Mouse (Mus musculus): ENCODE measurements around the gene Tmem37. TPM values are rescaled to one million over a fixed set of nuclear protein-coding genes. Genes with fewer than 3 reads are reported as not detected.
A peak's percentile ranks its signal among the peaks of the same experiment; 100 is the strongest.
"Not testable (repeated sequence)": the region's sequence is repeated elsewhere in the genome, so short reads cannot be mapped to it uniquely, and the experiment has no call there.

The Tmem37 gene
- polyA plus RNA-seq, 1 experiment from 2014 or later, result 7.4 TPM

- Histone ChIP-seq H3K4me2 (no peak overlapping the region), H3K4me3 (ENCODE audit: low read depth, low read length) (no peak overlapping the region), H3K27ac (ENCODE audit: low read depth) (no peak overlapping the region), H3K4me1 (ENCODE audit: insufficient read depth) (no peaks in the 10 kb centered on the region), H3K27me3 (ENCODE audit: insufficient read depth, low read length) (no peaks in the 10 kb centered on the region), H3K36me3 (ENCODE audit: insufficient read depth) (no peaks in the 10 kb centered on the region), H3K9me3 (ENCODE audit: low read depth, low read length) (no peaks in the 10 kb centered on the region), H3K9ac (no peak overlapping the region)
- no peak; the same call in 1 of the 2 replicates for TF ChIP-seq CTCF (IDR thresholded peaks at IDR 0.05; ENCODE audit: low read depth)
- DNase-seq (peak; percentile 85), ATAC-seq (ENCODE audit: insufficient read depth) (peak; percentile 80)
- 34% methylated on average over 5 of the region's 5 CpGs for WGBS
Measured at GRCm38 (mm10) chr1:120105556-120105959, 31.7 kb upstream of the Tmem37 start.

- no peaks in the 10 kb centered on the region for H3K4me1 ChIP-seq (ENCODE audit: insufficient read depth)
- TF ChIP-seq CTCF (IDR thresholded peaks at IDR 0.05; ENCODE audit: low read depth), result no peak
- no peak overlapping the region for H3K4me3 ChIP-seq (ENCODE audit: low read depth, low read length)
- no peak overlapping the region for H3K4me2 ChIP-seq
- H3K27me3 ChIP-seq (ENCODE audit: insufficient read depth, low read length), result no peaks in the 10 kb centered on the region
- no peak for ATAC-seq (ENCODE audit: insufficient read depth)
- 81% methylated on average over 3 of the region's 3 CpGs for WGBS
- no peak overlapping the region for H3K27ac ChIP-seq (ENCODE audit: low read depth)
- H3K9ac ChIP-seq, result no peak overlapping the region
- no peak for DNase-seq
- no peaks in the 10 kb centered on the region for H3K9me3 ChIP-seq (ENCODE audit: low read depth, low read length)
- H3K36me3 ChIP-seq (ENCODE audit: insufficient read depth), result no peaks in the 10 kb centered on the region
Measured at GRCm38 (mm10) chr1:120101227-120101609, 27.3 kb upstream of the Tmem37 start.

- no peak for TF ChIP-seq CTCF (IDR thresholded peaks at IDR 0.05; ENCODE audit: low read depth)
- H3K9me3 ChIP-seq (ENCODE audit: low read depth, low read length), result no peaks in the 10 kb centered on the region
- H3K36me3 ChIP-seq (ENCODE audit: insufficient read depth), result no peaks in the 10 kb centered on the region
- WGBS, result 79% methylated on average over 8 of the region's 8 CpGs
- DNase-seq (no peak), ATAC-seq (ENCODE audit: insufficient read depth) (no peak)
- H3K4me1 ChIP-seq (ENCODE audit: insufficient read depth), result no peaks in the 10 kb centered on the region
- no peak overlapping the region for H3K4me2 ChIP-seq
- H3K27ac ChIP-seq (ENCODE audit: low read depth), result no peak overlapping the region
- no peak overlapping the region for H3K4me3 ChIP-seq (ENCODE audit: low read depth, low read length)
- no peak overlapping the region for H3K9ac ChIP-seq
- no peaks in the 10 kb centered on the region for H3K27me3 ChIP-seq (ENCODE audit: insufficient read depth, low read length)
Measured at GRCm38 (mm10) chr1:120100456-120101226, 26.8 kb upstream of the Tmem37 start.

DNA sequence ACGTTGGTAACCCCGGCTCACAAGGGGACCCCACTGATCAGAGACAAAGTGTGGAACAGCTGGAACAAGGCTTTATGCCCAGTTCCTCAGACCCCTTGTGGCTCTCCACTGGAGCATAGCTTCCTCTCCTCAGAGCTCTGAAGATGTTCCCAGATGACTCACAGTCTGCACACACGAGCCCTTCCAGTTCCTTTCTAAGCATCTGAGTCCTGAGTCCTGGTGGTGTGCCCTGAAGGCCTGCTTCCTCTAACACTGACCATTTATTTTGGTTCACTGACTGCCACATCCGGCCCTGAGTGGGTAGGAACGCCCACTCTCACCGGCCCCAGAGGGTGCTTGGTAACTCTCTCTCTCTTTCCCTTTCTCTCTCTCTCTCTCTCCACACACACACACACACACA is 25.6 kb upstream of the Tmem37 start:
- Histone ChIP-seq H3K9me3 (ENCODE audit: low read depth, low read length) (no peaks in the 10 kb centered on the region), H3K27me3 (ENCODE audit: insufficient read depth, low read length) (no peaks in the 10 kb centered on the region), H3K4me1 (ENCODE audit: insufficient read depth) (no peaks in the 10 kb centered on the region), H3K27ac (ENCODE audit: low read depth) (no peak overlapping the region), H3K4me2 (no peak overlapping the region), H3K36me3 (ENCODE audit: insufficient read depth) (no peaks in the 10 kb centered on the region), H3K4me3 (ENCODE audit: low read depth, low read length) (no peak overlapping the region), H3K9ac (no peak overlapping the region)
- 57% methylated on average over 6 of the region's 6 CpGs for WGBS
- no peak for TF ChIP-seq CTCF (IDR thresholded peaks at IDR 0.05; ENCODE audit: low read depth)
- ATAC-seq (ENCODE audit: insufficient read depth) (peak; percentile 58; the same call in 1 of the 2 replicates), DNase-seq (peak; percentile 36)

DNA sequence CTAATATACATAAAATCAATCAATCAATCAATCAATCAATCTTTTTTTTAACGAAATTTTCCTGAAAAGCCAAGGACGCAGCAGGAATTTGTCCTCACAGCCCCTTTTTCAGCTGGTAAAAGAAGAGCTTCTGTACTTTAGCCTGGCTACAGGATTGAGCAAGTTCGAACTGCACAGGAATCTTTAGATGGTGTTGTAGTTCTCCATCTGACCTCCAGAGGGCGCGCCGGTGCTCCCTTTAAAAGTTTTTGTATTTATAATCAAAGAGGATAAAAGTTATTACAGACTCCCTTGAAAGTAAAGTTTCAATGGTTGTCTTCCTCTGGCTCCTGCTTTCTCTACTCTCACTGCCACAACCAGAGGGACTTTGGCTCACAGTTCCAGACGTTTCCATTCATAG is 24.5 kb upstream of the Tmem37 start:
- ATAC-seq (ENCODE audit: insufficient read depth), result no peak
- no peak overlapping the region for H3K27ac ChIP-seq (ENCODE audit: low read depth)
- H3K4me3 ChIP-seq (ENCODE audit: low read depth, low read length), result no peak overlapping the region
- peak; percentile 88 for DNase-seq
- no peak overlapping the region for H3K4me2 ChIP-seq
- 12% methylated on average over 7 of the region's 7 CpGs for WGBS
- H3K9ac ChIP-seq, result no peak overlapping the region
- H3K36me3 ChIP-seq (ENCODE audit: insufficient read depth), result no peaks in the 10 kb centered on the region
- peak; percentile 81 for TF ChIP-seq CTCF (IDR thresholded peaks at IDR 0.05; ENCODE audit: low read depth)
- H3K4me1 ChIP-seq (ENCODE audit: insufficient read depth), result no peaks in the 10 kb centered on the region
- H3K27me3 ChIP-seq (ENCODE audit: insufficient read depth, low read length), result no peaks in the 10 kb centered on the region
- H3K9me3 ChIP-seq (ENCODE audit: low read depth, low read length), result no peaks in the 10 kb centered on the region

GRCm38 (mm10) chr1:120094920-120095319 is 21.0 kb upstream of the Tmem37 start:
- H3K36me3 ChIP-seq (ENCODE audit: insufficient read depth), result no peaks in the 10 kb centered on the region
- no peak for DNase-seq
- no peak for ATAC-seq (ENCODE audit: insufficient read depth)
- no peak overlapping the region for H3K4me3 ChIP-seq (ENCODE audit: low read depth, low read length)
- no peaks in the 10 kb centered on the region for H3K27me3 ChIP-seq (ENCODE audit: insufficient read depth, low read length)
- H3K9me3 ChIP-seq (ENCODE audit: low read depth, low read length), result no peaks in the 10 kb centered on the region
- no peak for TF ChIP-seq CTCF (IDR thresholded peaks at IDR 0.05; ENCODE audit: low read depth)
- H3K4me2 ChIP-seq, result no peak overlapping the region
- H3K4me1 ChIP-seq (ENCODE audit: insufficient read depth), result no peaks in the 10 kb centered on the region
- 62% methylated on average over 3 of the region's 3 CpGs for WGBS
- H3K27ac ChIP-seq (ENCODE audit: low read depth), result no peak overlapping the region
- H3K9ac ChIP-seq, result no peak overlapping the region

- ATAC-seq (ENCODE audit: insufficient read depth), result peak; percentile 63
- not testable (repeated sequence) for H3K27me3 ChIP-seq (ENCODE audit: insufficient read depth, low read length); H3K4me1 ChIP-seq (ENCODE audit: insufficient read depth); H3K4me2 ChIP-seq; H3K27ac ChIP-seq (ENCODE audit: low read depth); H3K9me3 ChIP-seq (ENCODE audit: low read depth, low read length); H3K4me3 ChIP-seq (ENCODE audit: low read depth, low read length); H3K9ac ChIP-seq; H3K36me3 ChIP-seq (ENCODE audit: insufficient read depth)
- DNase-seq, result peak; percentile 95
- peak; percentile 93 for TF ChIP-seq CTCF (IDR thresholded peaks at IDR 0.05; ENCODE audit: low read depth)
- WGBS, result 57% methylated on average over 11 of the region's 14 CpGs
Measured at GRCm38 (mm10) chr1:120093482-120094134, 19.7 kb upstream of the Tmem37 start.
